Mouse (Mus musculus) liver, embryonic 13.5 days (tissue): ENCODE data around the gene Bicd2. TPM values are rescaled to one million over a fixed set of nuclear protein-coding genes. Genes with fewer than 3 reads are reported as not detected.

Experiments used
- ATAC-seq: fragments of 200-750 bp; cut with Nextera tagmentation; 2 replicates; pipeline ENCODE4 v1.8.0; 2017; ENCODE audit warnings: low read depth, mild to moderate bottlenecking, moderate number of reproducible peaks, moderate library complexity
- DNase-seq: peaks from one replicate; pipeline ENCODE4 v3.0.0; 2022
- H3K27ac ChIP-seq: fragments of 300-500 bp; sonication (generic); 2 replicates; pipeline ENCODE4 v1.5.1; 2015; ENCODE audit warnings: moderate library complexity, mild to moderate bottlenecking, inconsistent platforms
- H3K27me3 ChIP-seq: fragments of 300-500 bp; sonication (generic); 2 replicates; pipeline ENCODE4 v1.6.1; 2015; ENCODE audit warnings: mild to moderate bottlenecking, inconsistent platforms
- H3K36me3 ChIP-seq: fragments of 300-500 bp; sonication (generic); 2 replicates; pipeline ENCODE4 v1.6.1; 2015; ENCODE audit warnings: mild to moderate bottlenecking, inconsistent platforms
- H3K4me1 ChIP-seq: fragments of 300-500 bp; sonication (generic); replicated peaks from 2 replicates; pipeline ENCODE4 v1.6.1; 2015; ENCODE audit warnings: inconsistent platforms
- H3K4me2 ChIP-seq: fragments of 300-500 bp; sonication (generic); 2 replicates; pipeline ENCODE4 v1.6.1; 2015; ENCODE audit warnings: inconsistent platforms, mild to moderate bottlenecking, moderate library complexity
- H3K4me3 ChIP-seq: fragments of 300-500 bp; sonication (generic); replicated peaks from 2 replicates; pipeline ENCODE4 v1.5.1; 2015; ENCODE audit warnings: mild to moderate bottlenecking, inconsistent platforms
- H3K9ac ChIP-seq: fragments of 300-500 bp; sonication (generic); 2 replicates; pipeline ENCODE4 v1.6.1; 2015; ENCODE audit warnings: mild to moderate bottlenecking, inconsistent platforms
- H3K9me3 ChIP-seq: fragments of 300-500 bp; sonication (generic); replicated peaks from 2 replicates; pipeline ENCODE4 v1.6.1; 2016; ENCODE audit warnings: inconsistent platforms
- WGBS: fragments of 180-500 bp; shearing (Covaris S2); methylation state at CpG from one replicate; pipeline ENCODE4 v1.1.7; 2015; ENCODE audit not compliant: insufficient replicate concordance; 5-methylcytosine and 5-hydroxymethylcytosine counted together
- polyA plus RNA-seq: library from polyadenylated mRNA; unstranded; fragments of >200 nt; fragmentation: Nextera tagmentation; extraction: Ambion mirVana; gene quantifications from 2 replicates; pipeline ENCODE4 v1.2.1, GENCODE M21; 2015

Bicd2 gene
- polyA plus RNA-seq, 1 experiment from 2014 or later, result 9.0 TPM

DNA sequence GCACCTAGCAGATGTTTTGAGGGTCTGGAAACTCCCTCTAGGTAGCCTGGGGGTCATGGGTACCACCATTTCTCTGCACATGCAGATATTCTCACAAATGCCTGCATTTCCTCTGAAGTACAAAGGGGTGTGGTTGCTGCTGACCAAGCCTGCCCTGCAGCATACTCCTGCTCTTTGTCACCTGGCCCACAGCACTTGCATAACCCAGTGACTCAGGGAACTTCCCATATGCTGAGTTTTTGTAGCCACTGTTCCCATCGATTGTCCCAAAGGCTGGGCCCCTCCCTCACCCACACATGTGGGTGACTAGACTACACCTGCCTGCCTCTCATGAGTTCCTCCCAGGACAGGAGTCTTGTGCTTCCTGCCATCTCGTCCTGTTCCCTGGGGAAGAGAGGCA is 61.2 kb downstream of the Bicd2 start:
- no peak overlapping the region for H3K9ac ChIP-seq
- no peaks in the 10 kb centered on the region for H3K36me3 ChIP-seq
- no peaks in the 10 kb centered on the region for H3K9me3 ChIP-seq
- no peaks in the 10 kb centered on the region for H3K27me3 ChIP-seq
- H3K4me2 ChIP-seq, result no peak overlapping the region
- H3K4me3 ChIP-seq, result no peak overlapping the region
- H3K27ac ChIP-seq, result no peak overlapping the region
- DNase-seq (no peak), ATAC-seq (no peak)
- 46% methylated on average over 2 of the region's 2 CpGs for WGBS
- H3K4me1 ChIP-seq, result peaks cover 3% of the 10 kb centered on the region; the same call in 1 of the 2 replicates

DNA sequence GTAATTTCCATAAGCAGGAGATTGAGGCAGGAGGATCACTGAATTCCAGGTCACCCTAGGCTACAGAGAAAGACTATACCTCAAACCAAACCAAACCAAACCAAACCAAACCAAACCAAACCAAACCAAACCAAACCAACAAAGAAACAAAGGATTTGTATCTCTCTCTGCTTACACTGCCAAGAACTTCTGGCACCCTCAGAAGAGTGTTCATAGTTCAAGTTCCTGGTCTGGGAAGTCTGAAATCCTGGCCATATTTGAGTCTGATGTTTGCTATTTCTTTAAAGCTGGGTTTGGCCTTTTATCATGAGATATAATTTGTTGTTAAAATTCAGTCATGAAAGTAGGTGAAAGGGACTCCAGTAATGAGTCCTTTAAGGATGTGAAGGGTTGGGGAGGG is 66.4 kb downstream of the Bicd2 start:
- ATAC-seq, result no peak

DNA sequence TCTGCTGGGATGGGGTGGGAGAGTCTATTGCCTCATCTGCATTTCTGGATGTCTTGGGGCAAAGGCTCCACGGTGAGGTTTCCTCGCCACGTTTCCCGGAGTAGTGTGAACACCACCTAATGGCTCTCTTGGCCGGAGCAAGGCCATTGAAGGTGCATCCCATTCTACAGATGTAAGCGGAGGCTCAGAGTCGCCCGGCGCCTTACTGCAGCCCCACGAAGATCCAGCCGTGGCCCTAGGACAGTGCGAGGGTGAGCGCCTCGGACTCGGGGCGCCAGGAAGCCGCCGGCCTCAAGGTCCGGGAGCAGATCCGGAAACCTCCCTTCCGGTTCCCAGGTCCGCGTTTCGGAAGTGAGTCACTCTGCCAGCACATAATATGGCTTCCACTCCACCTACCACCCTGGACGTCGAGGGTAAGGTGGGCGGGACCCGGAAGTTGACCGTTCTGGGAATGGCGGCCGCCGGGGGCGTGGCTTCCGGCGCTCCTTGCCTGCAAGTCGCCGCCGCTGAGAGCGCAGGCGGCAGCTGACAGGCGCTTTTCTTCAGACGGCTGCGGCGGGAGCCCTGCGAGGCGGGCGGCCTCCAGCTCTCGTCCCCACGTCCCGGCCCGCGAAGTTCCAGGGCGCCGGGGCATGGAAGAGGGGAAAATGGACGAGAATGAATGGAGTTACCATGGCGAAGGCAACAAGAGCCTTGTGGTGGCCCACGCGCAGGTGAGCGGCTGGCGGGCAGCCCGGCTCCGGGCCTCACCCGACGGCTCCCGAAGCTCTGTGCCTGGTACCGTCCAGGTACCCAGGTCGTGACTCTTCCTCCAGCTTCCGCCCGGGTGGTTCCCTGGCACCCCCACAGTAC is 79.6 kb downstream of the Bicd2 start, which contains the start of gene Ippk:
Gene Ippk (plus strand): TSS at position 496 of the 852 bp plus-strand sequence.
- Histone ChIP-seq H3K4me1 (peaks cover 53% of the 10 kb centered on the region), H3K9me3 (no peaks in the 10 kb centered on the region), H3K4me2 (peak within 1 kb of the TSS; percentile 98), H3K27ac (peak within 1 kb of the TSS; percentile 84), H3K4me3 (peak within 1 kb of the TSS; percentile 86), H3K9ac (peak within 1 kb of the TSS; percentile 89), H3K36me3 (no peaks in the 10 kb centered on the region), H3K27me3 (no peaks in the 10 kb centered on the region)
- ATAC-seq (peak; percentile 97), DNase-seq (peak; percentile 98)
- WGBS, result under 1% methylated on average over 69 of the region's 69 CpGs

More for the DNA sequence above, 66.4 kb downstream of the Bicd2 start:
- Histone ChIP-seq H3K9me3 (no peaks in the 10 kb centered on the region), H3K27ac (no peak overlapping the region), H3K36me3 (no peaks in the 10 kb centered on the region), H3K9ac (no peak overlapping the region), H3K4me3 (no peak overlapping the region), H3K27me3 (no peaks in the 10 kb centered on the region), H3K4me2 (no peak overlapping the region), H3K4me1 (no peaks in the 10 kb centered on the region)
- DNase-seq, result no peak

DNA sequence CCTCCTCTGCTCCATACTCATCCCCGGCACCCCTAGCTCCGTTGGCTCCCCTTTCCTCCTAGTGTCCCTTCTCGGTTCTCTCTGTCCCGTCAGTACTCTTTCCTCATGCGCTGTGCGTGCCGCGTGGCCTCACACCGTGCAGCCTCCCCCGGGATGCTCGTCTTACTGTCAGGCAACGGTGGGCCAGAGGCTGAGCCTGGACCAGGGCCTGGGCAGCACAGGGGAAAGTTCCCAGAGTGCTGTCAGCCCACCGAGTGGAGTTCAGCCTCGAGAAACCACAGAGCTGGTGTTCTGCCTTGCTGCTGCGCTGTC is 80.2 kb downstream of the Bicd2 start:
- peak overlapping the region; percentile 98 for H3K4me2 ChIP-seq
- DNase-seq, result no peak
- H3K27ac ChIP-seq, result peak overlapping the region; percentile 84
- WGBS, result under 1% methylated on average over 15 of the region's 15 CpGs
- H3K9ac ChIP-seq, result peak overlapping the region; percentile 89
- no peaks in the 10 kb centered on the region for H3K9me3 ChIP-seq
- peak overlapping the region; percentile 86 for H3K4me3 ChIP-seq
- peak; percentile 35 for ATAC-seq
- peaks cover 59% of the 10 kb centered on the region for H3K4me1 ChIP-seq
- H3K27me3 ChIP-seq, result no peaks in the 10 kb centered on the region
- no peaks in the 10 kb centered on the region for H3K36me3 ChIP-seq

- DNase-seq (no peak), ATAC-seq (no peak)
- H3K27ac ChIP-seq, result no peak overlapping the region
- H3K9ac ChIP-seq, result peak overlapping the region; percentile 89
- H3K4me1 ChIP-seq, result peaks cover 63% of the 10 kb centered on the region
- H3K4me3 ChIP-seq, result peak overlapping the region; percentile 86
- no peaks in the 10 kb centered on the region for H3K27me3 ChIP-seq
- peak overlapping the region; percentile 98 for H3K4me2 ChIP-seq
- no peaks in the 10 kb centered on the region for H3K9me3 ChIP-seq
- H3K36me3 ChIP-seq, result no peaks in the 10 kb centered on the region
- WGBS, result 13% methylated on average over 4 of the region's 4 CpGs
Observed at GRCm38 (mm10) chr13:49421959-49422358, 80.6 kb downstream of the Bicd2 start.

GRCm38 (mm10) chr13:49426736-49427135 is 85.4 kb downstream of the Bicd2 start:
- WGBS, result 68% methylated on average over 3 of the region's 3 CpGs
- H3K27ac ChIP-seq, result no peak overlapping the region
- no peak for DNase-seq
- no peaks in the 10 kb centered on the region for H3K36me3 ChIP-seq
- no peaks in the 10 kb centered on the region for H3K27me3 ChIP-seq
- H3K9me3 ChIP-seq, result no peaks in the 10 kb centered on the region
- H3K4me3 ChIP-seq, result no peak overlapping the region
- no peak overlapping the region for H3K4me2 ChIP-seq
- H3K9ac ChIP-seq, result no peak overlapping the region
- ATAC-seq, result no peak
- peaks cover 73% of the 10 kb centered on the region for H3K4me1 ChIP-seq

DNA sequence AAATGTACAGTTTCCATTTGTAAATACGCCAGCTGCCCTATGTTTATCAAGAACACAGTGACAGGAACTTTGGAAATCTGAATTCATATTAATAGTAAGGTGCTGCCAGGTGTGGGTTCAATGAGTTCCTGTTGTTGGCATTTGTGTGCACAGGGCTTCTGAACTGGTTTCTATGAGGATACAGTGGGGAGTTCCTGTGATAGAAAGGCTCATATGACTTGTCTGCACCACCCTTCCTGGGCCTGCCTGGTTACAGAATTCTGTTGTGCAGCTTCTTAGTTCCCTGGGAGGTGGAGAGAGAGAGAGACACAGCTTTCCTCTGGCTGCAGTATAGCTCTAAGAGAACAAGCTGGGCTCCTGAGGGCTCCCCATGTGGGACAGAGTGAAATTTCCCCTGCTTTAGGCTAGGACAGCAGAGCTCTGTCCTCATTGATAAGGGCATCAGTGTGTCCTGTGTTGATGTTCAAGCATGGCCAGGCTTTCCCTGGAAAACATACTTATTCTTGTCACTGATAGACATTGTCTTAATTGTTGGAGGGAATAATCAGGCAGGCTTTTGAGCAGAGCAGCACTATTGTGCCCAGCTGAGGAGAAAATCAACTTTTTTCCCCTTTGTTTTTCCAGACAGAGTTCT is 86.8 kb downstream of the Bicd2 start:
- 70% methylated on average over 1 of the region's 1 CpGs for WGBS
- ATAC-seq (no peak), DNase-seq (no peak)
- Histone ChIP-seq H3K9me3 (no peaks in the 10 kb centered on the region), H3K36me3 (peaks cover 10% of the 10 kb centered on the region), H3K9ac (no peak overlapping the region), H3K4me2 (no peak overlapping the region), H3K4me1 (peaks cover 59% of the 10 kb centered on the region), H3K4me3 (no peak overlapping the region), H3K27me3 (no peaks in the 10 kb centered on the region), H3K27ac (no peak overlapping the region)

GRCm38 (mm10) chr13:49430529-49430928 is 89.1 kb downstream of the Bicd2 start:
- WGBS, result 78% methylated on average over 4 of the region's 4 CpGs
- peaks cover 38% of the 10 kb centered on the region for H3K4me1 ChIP-seq
- no peak overlapping the region for H3K27ac ChIP-seq
- H3K9me3 ChIP-seq, result no peaks in the 10 kb centered on the region
- no peaks in the 10 kb centered on the region for H3K27me3 ChIP-seq
- no peak overlapping the region for H3K9ac ChIP-seq
- no peak for ATAC-seq
- DNase-seq, result no peak
- peaks cover 24% of the 10 kb centered on the region for H3K36me3 ChIP-seq
- no peak overlapping the region for H3K4me2 ChIP-seq
- H3K4me3 ChIP-seq, result no peak overlapping the region

DNA sequence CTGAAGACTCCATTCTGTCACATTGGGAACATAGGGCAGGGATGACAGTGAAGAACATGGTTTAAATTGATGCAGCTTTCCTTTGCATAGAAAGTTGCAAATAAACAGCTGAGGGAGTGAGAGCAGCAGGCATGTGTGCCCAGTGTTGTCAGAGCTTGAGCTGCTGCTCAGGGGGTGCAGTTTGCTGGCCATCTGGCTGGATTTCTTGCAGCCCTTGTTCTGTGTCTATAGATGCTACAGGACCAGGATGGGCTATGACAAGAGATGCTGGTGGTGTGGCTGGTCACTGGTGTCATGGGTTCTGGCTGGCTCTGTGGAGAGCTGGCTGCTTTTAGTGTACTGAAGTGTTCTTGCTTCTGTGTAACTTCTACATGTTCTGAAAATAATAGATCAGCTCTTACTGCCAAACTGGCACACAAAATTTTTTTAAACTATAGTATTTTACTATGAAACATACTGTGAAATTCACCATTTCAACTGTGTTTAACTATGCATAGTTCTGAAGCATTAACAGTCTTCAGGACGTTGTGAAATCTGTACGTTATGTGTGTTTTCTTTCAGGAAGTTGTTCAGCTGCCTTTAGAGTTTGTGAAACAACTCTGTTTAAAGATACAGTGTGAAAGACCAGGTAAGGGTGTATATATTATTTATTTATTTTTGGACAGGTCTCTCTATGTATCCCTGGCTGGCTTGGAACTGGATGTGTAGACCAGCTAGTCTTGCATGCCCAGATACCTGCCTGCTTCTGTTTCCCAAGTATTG is 92.1 kb downstream of the Bicd2 start:
- DNase-seq (no peak), ATAC-seq (no peak)
- H3K4me3 ChIP-seq, result no peak overlapping the region
- H3K9ac ChIP-seq, result no peak overlapping the region
- peaks cover 8% of the 10 kb centered on the region; the same call in 1 of the 2 replicates for H3K4me1 ChIP-seq
- H3K9me3 ChIP-seq, result no peaks in the 10 kb centered on the region
- H3K27ac ChIP-seq, result no peak overlapping the region
- H3K27me3 ChIP-seq, result no peaks in the 10 kb centered on the region
- H3K36me3 ChIP-seq, result peaks cover 49% of the 10 kb centered on the region
- WGBS, result 78% methylated on average over 2 of the region's 2 CpGs
- no peak overlapping the region for H3K4me2 ChIP-seq

GRCm38 (mm10) chr13:49435745-49436144 is 94.4 kb downstream of the Bicd2 start:
- no peak overlapping the region for H3K27ac ChIP-seq
- no peaks in the 10 kb centered on the region for H3K27me3 ChIP-seq
- DNase-seq (no peak), ATAC-seq (no peak)
- peaks cover 54% of the 10 kb centered on the region for H3K36me3 ChIP-seq
- no peaks in the 10 kb centered on the region for H3K9me3 ChIP-seq
- no peak overlapping the region for H3K4me3 ChIP-seq
- whole genome bisulfite sequencing, result 61% methylated on average over 1 of the region's 1 CpGs
- H3K4me1 ChIP-seq, result peaks cover under 1% of the 10 kb centered on the region; the same call in 1 of the 2 replicates
- no peak overlapping the region for H3K4me2 ChIP-seq
- no peak overlapping the region for H3K9ac ChIP-seq

GRCm38 (mm10) chr13:49436170-49436569 is 94.8 kb downstream of the Bicd2 start:
- ATAC-seq, result no peak
- Histone ChIP-seq H3K27ac (no peak overlapping the region), H3K4me1 (no peaks in the 10 kb centered on the region), H3K4me3 (no peak overlapping the region), H3K27me3 (no peaks in the 10 kb centered on the region), H3K4me2 (no peak overlapping the region), H3K9me3 (no peaks in the 10 kb centered on the region), H3K9ac (no peak overlapping the region), H3K36me3 (peaks cover 54% of the 10 kb centered on the region)
- WGBS, result 68% methylated on average over 4 of the region's 4 CpGs
- DNase-seq, result no peak
